Mouse (Mus musculus): ENCODE measurements around the gene Gpank1.
"Not testable (repeated sequence)": the region's sequence is repeated elsewhere in the genome, so short reads cannot be mapped to it uniquely, and the experiment has no call there.

Gpank1 gene

GRCm38 (mm10) chr17:35100196-35100765, 21.0 kb upstream of the Gpank1 start:
- peak in 1 of 2 experiments; percentile 29 for DNase-seq

DNA sequence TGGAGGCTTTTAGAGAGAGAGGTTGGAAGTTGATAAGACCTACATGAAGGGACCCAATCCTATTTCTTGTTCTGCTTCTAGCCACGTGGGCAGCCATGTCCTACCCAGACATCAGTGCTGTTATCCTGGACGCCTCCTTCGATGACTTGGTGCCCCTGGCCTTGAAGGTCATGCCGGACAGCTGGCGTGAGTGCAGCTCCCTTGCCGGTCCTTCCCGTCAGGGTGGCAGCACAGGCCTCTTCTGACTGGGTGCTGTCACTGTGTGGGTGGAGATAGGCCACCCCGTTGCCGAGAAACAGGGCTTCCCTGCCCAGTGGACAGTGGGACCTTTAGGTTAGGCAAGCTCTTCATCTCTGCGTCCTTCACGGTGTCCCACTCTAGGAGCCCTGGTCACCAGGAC, 20.1 kb upstream of the Gpank1 start:
- DNase-seq, result no peak

DNA sequence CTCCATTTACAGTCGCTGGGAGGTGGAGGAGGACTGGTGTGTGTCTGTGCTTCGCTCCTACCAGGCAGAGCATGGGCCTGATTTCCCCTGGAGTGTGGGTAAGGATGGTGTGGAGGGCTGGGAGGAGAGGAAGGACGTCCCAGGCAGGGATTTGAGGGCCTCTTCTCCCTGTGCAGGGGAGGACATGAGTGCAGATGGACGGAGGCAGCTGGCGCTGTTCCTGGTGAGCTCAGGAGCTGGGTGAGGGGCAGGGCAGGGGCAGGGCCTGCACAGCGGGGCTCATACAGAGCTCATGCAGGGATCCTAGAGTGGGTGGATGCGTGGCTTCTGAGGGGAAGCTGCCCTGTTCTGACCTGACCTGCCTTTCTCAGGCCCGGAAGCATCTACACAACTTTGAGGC, 19.0 kb upstream of the Gpank1 start:
- peak; percentile 44 to 63 for DNase-seq

DNA sequence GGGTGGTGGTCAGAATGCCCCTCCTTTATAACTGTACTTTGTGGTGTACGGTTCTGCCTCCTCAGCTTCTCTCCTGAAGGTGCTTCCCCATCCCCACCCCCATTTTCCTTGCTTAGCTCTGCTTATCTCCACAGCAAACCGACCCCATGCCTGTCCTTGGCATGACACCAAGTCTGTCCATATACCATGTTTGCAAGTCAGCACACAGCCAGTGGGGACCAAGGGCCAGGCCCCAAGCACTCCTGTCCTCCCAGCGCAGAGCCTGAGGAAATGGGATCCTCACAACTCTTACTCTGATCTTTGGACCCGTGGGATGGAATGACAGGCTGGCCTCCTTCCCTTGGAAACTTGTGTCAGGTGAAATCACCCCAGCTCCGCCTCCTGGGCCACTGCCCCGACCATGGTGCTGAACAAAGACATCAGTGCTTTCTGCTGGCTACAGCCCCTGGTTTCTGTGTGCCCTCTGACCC, 18.0 kb upstream of the Gpank1 start:
- DNase-seq, result peak in 1 of 2 experiments; percentile 47

DNA sequence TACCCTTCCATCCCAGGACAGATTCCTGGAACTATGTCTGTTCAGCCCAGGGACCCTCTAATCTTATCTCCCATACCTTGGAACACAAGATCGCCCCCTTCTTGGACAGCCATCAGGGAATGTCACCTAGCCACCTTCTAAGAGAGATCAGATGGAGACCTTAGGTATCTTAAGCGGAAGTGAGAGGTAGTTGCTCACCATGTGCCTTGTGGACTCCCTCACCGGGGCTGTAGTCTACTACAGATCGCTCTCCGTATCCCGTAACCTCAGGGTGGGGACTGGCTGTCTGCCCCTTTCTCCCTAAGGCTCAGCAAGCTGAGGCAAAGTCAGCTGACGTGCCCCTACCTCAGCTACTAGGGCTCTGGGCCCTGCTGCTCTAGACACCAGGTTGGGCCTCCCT, 17.2 kb upstream of the Gpank1 start:
- DNase-seq, result no peak

GRCm38 (mm10) chr17:35104754-35105153, 16.5 kb upstream of the Gpank1 start:
- peak in 1 of 2 experiments; percentile 19 for DNase-seq

GRCm38 (mm10) chr17:35105740-35106389, 15.4 kb upstream of the Gpank1 start:
- peak; percentile 77 to 82 for DNase-seq

- DNase-seq, result no peak
Observed at GRCm38 (mm10) chr17:35106522-35106921, 14.7 kb upstream of the Gpank1 start.

DNA sequence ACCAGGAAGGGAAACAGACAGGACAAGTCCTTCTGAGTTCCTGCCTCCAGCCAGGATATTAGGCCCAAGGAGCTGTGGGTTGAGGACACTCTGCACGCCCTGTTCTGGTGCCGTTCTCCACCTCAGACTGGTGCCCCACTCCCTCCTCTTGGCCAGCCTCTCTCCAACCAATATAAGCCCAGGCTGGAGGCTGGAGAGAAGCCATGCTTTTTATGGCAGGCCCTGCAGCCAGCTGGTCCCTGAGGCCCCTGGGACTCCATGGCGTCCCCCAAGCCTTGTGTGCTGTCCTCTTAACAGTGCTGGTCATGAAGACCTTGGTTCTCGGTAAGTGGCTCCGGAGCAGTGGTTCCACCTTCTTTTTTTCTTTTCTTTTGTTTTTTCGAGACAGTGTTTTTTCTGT, 13.2 kb upstream of the Gpank1 start, which contains the start of gene Ly6g5c:
Ly6g5c (plus strand) TSS at position 183 of the 400 bp plus-strand sequence.
- DNase-seq, result peak; percentile 71 to 73

- DNase-seq, result no peak
Observed at GRCm38 (mm10) chr17:35111774-35112173, 9.5 kb upstream of the Gpank1 start.

- DNase-seq, result peak in 1 of 2 experiments; percentile 62
Observed at GRCm38 (mm10) chr17:35115046-35116019, 5.9 kb upstream of the Gpank1 start, which contains the start of gene Ly6g5b. Gene Ly6g5b, minus strand, starts transcription at chr17:35115428.

DNA sequence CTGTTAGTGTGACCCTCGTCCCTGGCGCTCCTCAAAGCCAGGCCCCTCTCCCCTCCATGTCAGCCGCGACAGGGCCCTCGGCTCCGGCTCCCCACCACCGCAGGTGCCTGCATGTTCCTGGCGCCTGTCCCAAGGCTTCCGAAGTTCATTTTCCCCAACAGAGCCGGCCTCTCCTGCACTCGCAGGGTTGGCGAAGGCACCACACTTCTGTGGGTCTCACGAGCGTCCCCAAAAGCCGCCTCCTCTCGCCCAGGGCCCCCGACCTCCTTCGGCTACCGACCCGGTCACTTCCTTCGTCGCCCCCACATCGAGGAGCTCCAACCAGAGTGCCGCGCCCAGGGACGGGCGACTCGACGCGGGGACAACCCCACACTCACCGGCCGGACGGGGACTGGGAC, 511 bp upstream of the Gpank1 start:
- DNase-seq, result peak in 1 of 2 experiments; percentile 75

DNA sequence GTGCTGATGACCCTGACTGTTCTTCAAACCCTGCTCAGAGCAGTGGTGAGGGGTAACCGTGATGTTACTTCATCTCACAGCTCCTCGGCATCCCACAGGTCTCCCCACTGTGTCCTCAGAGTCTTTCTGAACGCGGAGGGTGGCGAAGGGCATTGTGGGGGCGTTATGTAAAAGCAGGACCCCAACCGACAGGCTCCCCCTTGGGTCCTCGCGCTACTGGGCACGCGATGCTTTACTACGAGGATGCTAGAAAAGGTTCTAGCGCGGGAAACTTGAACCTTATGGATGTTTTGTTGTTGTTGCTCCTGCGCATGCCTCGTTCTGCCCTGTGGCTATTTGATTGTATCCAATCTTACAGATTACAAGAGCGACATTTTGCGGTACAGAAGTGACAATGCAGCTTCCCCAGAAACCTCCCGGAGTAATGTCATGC, 632 bp downstream of the Gpank1 start, which contains the start of gene Csnk2b:
Csnk2b (minus strand) TSS at position 183 of the 433 bp plus-strand sequence.
- DNase-seq, result peak in 1 of 2 experiments; percentile 80

- not testable (repeated sequence) for DNase-seq
Observed at GRCm38 (mm10) chr17:35123287-35123686, 2.0 kb downstream of the Gpank1 start.

GRCm38 (mm10) chr17:35124261-35124896, 3.1 kb downstream of the Gpank1 start:
- not testable (repeated sequence) for DNase-seq

DNA sequence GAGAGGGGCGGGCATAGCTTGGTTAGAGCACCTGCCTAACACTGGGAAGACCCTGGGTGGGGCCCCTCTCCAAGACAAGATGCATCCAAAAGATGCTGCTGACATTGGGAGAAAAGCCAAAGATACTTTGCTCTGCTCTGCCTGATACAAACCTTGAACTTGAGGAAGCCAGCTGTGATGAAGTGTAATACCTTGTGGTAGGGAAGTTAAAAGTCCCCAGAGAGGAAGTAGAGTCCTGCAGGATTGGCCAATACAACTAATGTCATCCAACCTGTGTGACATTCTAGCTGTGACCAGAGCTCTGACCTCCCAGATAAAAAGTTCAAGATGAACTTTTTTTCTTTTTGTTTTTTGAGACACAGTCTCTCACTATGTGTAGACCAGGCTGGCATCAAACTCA, 3.8 kb downstream of the Gpank1 start:
- no peak for DNase-seq

- no peak for DNase-seq
Observed at GRCm38 (mm10) chr17:35125578-35125977, 4.3 kb downstream of the Gpank1 start.

- DNase-seq, result peak; percentile 80
Observed at GRCm38 (mm10) chr17:35126206-35126611, 5.0 kb downstream of the Gpank1 start, which contains the start of gene D17H6S53E. Gene D17H6S53E, plus strand, starts transcription at chr17:35126373.

DNA sequence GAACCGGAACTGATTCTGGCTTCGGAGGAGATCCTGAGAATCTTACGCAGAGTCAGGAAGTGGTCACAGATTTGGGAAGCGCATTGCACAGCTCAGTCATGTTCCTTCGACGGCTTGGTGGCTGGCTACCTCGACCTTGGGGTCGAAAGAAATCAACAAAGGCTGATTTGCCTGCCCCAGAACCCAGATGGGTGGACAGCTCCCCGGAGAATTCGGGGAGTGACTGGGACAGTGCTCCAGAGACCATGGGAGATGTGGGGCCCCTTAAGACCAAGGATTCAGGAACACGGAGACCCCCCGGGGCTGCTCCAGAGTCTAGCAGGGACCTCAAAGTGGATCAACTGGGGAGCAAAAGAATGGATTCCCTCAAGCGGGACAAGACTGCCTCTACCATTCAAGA, 5.8 kb downstream of the Gpank1 start:
- no peak for DNase-seq

GRCm38 (mm10) chr17:35128996-35129395, 7.7 kb downstream of the Gpank1 start:
- no peak for DNase-seq

GRCm38 (mm10) chr17:35131038-35131437, 9.8 kb downstream of the Gpank1 start:
- no peak for DNase-seq

GRCm38 (mm10) chr17:35131500-35132173, 10.4 kb downstream of the Gpank1 start, which contains the start of gene Apom:
Gene Apom, minus strand, starts transcription at chr17:35132050.
- no peak for DNase-seq
